Mouse (Mus musculus): ENCODE data around the gene Eps8l2.

DNA sequence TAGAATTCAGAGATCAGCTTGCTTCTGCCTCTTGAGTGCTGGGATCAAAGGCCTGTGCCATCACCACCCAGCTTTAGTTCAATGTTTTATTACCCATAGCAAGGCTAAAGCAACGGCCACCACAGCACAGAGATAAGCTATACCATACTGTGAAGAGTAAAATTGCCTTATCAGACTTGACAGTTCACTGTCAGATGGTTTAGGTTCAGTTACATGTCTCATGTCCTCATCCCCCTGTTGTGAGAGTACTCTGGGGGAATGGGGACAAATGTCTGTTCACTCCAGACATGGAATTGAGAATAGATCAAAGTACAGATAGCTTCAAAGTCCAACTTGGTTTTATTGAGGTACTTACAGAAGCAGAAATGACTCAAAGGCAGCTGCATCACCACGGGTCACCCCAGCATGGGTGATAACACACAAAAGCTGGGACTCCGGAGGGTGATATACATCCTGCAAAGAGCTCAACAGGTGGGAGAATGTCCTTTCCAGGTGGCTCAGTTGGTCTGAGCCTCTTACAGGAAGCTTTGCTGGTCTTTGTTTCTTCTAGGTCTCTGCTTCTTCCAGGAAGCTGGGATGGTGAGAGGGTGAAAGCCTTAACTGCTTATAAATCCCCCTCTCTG lies 49.9 kb downstream of the Eps8l2 start:
- TF ChIP-seq CTCF (IDR thresholded peaks at IDR 0.05; ENCODE audit: low read depth, low read length) (no peak), POLR2A (IDR thresholded peaks at IDR 0.05; ENCODE audit: insufficient read depth, low read length) (no peak)
